Mouse (Mus musculus) C2C12 (cell line): Measurements from ENCODE around the gene E330009J07Rik.

ENCODE experiments used
- CEBPB ChIP-seq: IDR thresholded peaks from one replicate; pipeline ENCODE4 v1.6.1; 2011; ENCODE audit warnings: low read depth, mild to moderate bottlenecking, control low read depth, moderate library complexity
- CTCF ChIP-seq: IDR thresholded peaks from one replicate; pipeline ENCODE4 v1.5.1; 2011; ENCODE audit not compliant: control insufficient read depth, insufficient read depth, insufficient read length
- FOSL1 ChIP-seq: IDR thresholded peaks from one replicate; pipeline ENCODE4 v1.8.0; 2011; ENCODE audit warnings: mild to moderate bottlenecking, low read length; ENCODE audit not compliant: poor library complexity, insufficient read depth, severe bottlenecking
- MAX ChIP-seq: IDR thresholded peaks from one replicate; pipeline ENCODE4 v1.6.1; 2011; ENCODE audit warnings: mild to moderate bottlenecking, control low read depth
- MYOD1 ChIP-seq: IDR thresholded peaks from one replicate; pipeline ENCODE4 v1.6.1; 2011; ENCODE audit warnings: low read depth; ENCODE audit not compliant: control insufficient read depth, insufficient read length
- USF1 ChIP-seq: IDR thresholded peaks from one replicate; pipeline ENCODE4 v1.6.1; 2011; ENCODE audit warnings: low read depth, mild to moderate bottlenecking, control low read depth, moderate library complexity

DNA sequence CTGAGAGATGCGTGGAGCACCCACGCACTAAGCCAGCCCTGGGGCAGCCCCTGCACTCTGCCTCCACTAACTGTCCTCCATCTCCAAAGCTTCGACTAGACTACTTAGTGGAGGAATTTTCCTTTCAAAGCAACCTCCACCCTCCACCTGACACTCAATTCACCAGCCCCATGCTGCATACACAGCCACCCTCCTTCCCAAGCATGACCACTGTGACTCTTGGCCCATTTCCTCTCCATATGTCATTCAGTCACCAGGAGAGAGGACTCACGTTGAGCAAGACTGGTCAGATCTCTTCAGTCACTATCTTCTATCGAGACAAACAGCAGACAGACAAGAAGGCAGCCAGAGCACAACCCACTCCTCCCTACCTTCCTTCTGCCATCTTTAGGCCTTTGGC is 22.9 kb downstream of the E330009J07Rik start:
- TF ChIP-seq MYOD1 (no peak), MAX (no peak), CTCF (no peak), FOSL1 (no peak), CEBPB (no peak), USF1 (no peak)
